Mouse (Mus musculus): ENCODE measurements at regions not wholly inside any gene's neighbourhood (a gene's known extent, or its start where the extent isn't known, plus 50 kb on each side); places are given as distances from the start of the nearest gene placed in this dataset.

DNA sequence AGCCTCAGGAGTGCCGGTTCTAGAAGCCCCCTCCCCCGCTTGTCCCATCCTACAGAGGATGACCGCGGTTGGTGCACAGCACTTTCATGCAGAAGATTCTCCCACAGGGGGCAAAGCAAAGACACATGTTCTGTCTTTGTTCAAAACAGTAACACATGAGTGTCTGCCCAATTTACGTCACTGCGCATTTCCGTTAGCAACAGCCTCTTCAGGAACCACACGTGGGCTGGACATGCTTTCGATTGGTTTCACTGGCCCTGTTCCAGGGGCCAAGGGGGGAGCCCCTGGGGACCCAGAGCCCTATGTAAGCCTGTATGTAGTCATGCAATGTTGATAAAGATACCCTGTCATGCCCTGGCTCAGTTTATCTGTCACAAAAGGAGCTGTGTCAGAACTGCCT lies 116.2 kb upstream of the Twist2 start:
- 34% methylated on average over 9 of the region's 9 CpGs for WGBS
- no peaks in the 10 kb centered on the region; the same call in 1 of the 2 replicates for H3K9me3 ChIP-seq
- no peaks in the 10 kb centered on the region for H3K36me3 ChIP-seq

DNA sequence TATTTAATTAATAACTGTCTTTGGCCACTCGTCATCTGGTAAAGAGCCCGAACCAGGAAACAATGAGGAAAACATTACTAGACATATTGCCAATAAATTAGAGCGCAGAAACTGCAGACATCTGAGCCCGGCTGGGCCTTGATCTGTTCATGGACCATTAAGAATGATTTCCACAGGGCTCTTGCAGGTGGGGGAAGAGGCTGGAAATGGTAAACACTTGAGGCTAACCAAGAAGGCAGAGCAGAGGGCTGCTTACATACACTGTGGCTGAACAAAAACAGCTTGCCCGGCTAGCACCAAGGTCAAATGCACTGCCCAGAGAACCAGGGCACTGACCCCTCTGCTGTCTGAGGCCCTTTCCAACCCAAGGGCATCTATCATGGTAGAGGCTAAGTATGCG lies 115.5 kb upstream of the Twist2 start:
- Histone ChIP-seq H3K36me3 (no peaks in the 10 kb centered on the region), H3K4me1 (peaks cover 28% of the 10 kb centered on the region), H3K4me3 (no peak overlapping the region), H3K9me3 (no peaks in the 10 kb centered on the region; the same call in 1 of the 2 replicates), H3K4me2 (no peak overlapping the region), H3K27me3 (no peaks in the 10 kb centered on the region), H3K9ac (no peak overlapping the region), H3K27ac (peak overlapping the region; percentile 34; the same call in 1 of the 2 replicates)
- ATAC-seq (ENCODE audit: insufficient number of reproducible peaks, insufficient read depth, low FRiP score, low TSS enrichment, low read depth) = no peak
- 41% methylated on average over 6 of the region's 6 CpGs for WGBS

More for the DNA sequence above, 116.2 kb upstream of the Twist2 start:
- no peak for ATAC-seq (ENCODE audit: insufficient number of reproducible peaks, insufficient read depth, low FRiP score, low TSS enrichment, low read depth)
- peak overlapping the region; percentile 78 for H3K27ac ChIP-seq
- H3K27me3 ChIP-seq = no peaks in the 10 kb centered on the region
- no peak overlapping the region for H3K4me3 ChIP-seq
- H3K9ac ChIP-seq = no peak overlapping the region
- no peak overlapping the region for H3K4me2 ChIP-seq
- peaks cover 28% of the 10 kb centered on the region for H3K4me1 ChIP-seq

DNA sequence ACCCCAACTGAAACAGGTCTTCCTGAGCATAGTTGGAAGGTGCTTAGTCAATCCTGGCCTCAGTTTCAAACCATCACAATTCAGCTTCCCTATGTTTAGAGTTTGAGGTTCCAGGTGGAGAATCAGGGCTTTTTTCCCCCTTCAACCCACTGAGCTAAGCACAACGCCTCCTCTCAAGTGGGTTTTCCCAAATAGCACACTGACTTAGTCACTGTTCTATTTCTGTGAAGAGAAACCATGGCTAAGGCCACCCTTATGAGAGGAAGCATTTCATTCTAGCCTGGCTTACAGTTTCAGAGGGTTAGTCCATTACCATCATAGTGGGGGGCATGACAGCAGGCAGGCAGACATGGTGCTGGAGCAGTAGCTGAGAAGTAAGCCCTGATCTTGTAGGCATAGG lies 109.7 kb upstream of the Twist2 start:
- Histone ChIP-seq H3K9me3 (no peaks in the 10 kb centered on the region; the same call in 1 of the 2 replicates), H3K4me3 (no peak overlapping the region), H3K9ac (no peak overlapping the region), H3K36me3 (no peaks in the 10 kb centered on the region), H3K27ac (no peak overlapping the region), H3K4me1 (peaks cover 6% of the 10 kb centered on the region), H3K4me2 (no peak overlapping the region), H3K27me3 (no peaks in the 10 kb centered on the region)
- ATAC-seq (ENCODE audit: insufficient number of reproducible peaks, insufficient read depth, low FRiP score, low TSS enrichment, low read depth) = no peak
- 83% methylated on average over 1 of the region's 1 CpGs for WGBS

DNA sequence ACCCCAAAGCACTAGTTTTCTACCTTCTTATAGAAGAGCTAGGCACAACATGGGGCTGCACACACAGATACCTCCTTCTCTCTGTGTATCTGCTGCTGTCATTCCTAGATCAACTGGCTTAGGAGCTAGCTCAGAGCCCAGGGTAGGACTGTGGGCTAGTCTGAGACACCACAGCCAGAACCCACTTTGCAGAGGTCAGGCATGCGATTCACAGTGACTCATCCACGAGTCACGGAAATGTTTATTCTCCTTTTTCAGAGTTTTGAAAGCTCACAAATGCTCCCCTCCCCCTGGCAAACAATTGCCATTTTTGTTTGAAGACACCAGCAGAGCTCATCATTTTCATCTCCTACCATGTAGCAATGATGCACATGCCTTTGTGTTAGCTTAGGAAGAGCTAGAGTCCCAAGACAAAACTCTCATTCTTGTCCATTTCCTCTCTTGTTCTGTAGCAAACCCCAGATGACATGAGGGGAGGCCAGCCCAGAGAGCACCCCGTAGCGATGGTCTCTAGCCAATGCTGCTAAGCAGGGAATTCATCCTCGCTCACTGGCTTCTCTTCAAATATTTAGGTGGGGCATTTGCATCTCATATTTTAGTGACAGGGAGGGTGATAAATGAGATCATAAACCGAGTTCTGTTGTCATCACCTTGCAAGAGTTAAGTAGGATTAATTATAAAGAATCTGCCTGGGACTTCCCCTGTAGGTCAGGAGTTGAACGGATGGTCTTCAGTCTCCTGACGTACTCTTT lies 108.4 kb upstream of the Twist2 start:
- no peak overlapping the region for H3K9ac ChIP-seq
- no peak overlapping the region for H3K4me3 ChIP-seq
- no peaks in the 10 kb centered on the region for H3K9me3 ChIP-seq
- no peak for ATAC-seq (ENCODE audit: insufficient number of reproducible peaks, insufficient read depth, low FRiP score, low TSS enrichment, low read depth)
- H3K4me2 ChIP-seq = no peak overlapping the region
- H3K27me3 ChIP-seq = no peaks in the 10 kb centered on the region
- 77% methylated on average over 9 of the region's 9 CpGs for WGBS
- no peak overlapping the region for H3K27ac ChIP-seq
- H3K36me3 ChIP-seq = no peaks in the 10 kb centered on the region
- peaks cover 6% of the 10 kb centered on the region for H3K4me1 ChIP-seq

DNA sequence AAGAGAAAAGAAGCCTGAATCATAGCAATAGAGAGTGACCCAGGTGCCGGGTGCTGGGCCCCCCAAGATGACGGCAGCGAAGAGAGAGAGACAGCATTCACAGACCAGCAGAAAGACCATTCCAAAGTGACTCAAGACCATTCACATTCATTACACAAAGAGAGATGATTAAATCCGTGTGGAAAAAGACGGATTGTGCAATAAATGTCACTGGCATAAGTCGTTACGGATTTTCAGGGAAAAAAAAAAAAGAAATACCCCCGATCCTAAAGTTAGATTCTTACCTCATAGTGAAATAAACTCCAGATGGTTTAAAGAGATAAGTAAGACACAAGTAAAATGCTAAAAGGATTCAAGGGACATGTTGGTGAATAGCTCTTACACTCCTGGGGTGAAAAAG lies 104.2 kb upstream of the Twist2 start:
- Histone ChIP-seq H3K9ac (no peak overlapping the region), H3K27me3 (no peaks in the 10 kb centered on the region), H3K27ac (no peak overlapping the region), H3K4me1 (no peaks in the 10 kb centered on the region), H3K9me3 (no peaks in the 10 kb centered on the region), H3K36me3 (no peaks in the 10 kb centered on the region), H3K4me3 (no peak overlapping the region), H3K4me2 (no peak overlapping the region)
- 62% methylated on average over 8 of the region's 8 CpGs for WGBS
- ATAC-seq (ENCODE audit: insufficient number of reproducible peaks, insufficient read depth, low FRiP score, low TSS enrichment, low read depth) = no peak

DNA sequence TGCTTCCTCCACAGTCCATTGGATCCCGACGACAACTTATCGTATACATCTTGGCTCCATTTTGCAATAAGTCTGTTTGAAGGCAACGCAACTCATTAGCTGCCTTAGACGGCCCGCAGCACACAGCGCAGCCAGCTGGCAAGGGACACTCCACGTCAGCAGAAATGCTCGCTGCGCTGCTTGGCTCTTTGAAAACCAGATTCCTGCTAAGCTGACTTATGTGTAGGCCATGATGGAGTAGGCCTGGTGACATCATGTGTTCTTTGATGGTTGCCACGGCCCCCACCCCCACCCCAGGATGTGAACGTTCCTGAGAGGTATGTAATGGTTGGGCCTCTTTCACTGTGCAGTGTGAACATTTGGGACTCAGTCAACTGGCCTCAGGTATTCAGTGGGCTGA lies 99.8 kb upstream of the Twist2 start:
- no peak overlapping the region for H3K4me2 ChIP-seq
- no peaks in the 10 kb centered on the region for H3K4me1 ChIP-seq
- no peaks in the 10 kb centered on the region for H3K27me3 ChIP-seq
- H3K4me3 ChIP-seq = no peak overlapping the region
- WGBS = 79% methylated on average over 12 of the region's 12 CpGs
- ATAC-seq (ENCODE audit: insufficient number of reproducible peaks, insufficient read depth, low FRiP score, low TSS enrichment, low read depth) = no peak
- H3K36me3 ChIP-seq = no peaks in the 10 kb centered on the region
- H3K27ac ChIP-seq = no peak overlapping the region
- no peaks in the 10 kb centered on the region for H3K9me3 ChIP-seq
- no peak overlapping the region for H3K9ac ChIP-seq

DNA sequence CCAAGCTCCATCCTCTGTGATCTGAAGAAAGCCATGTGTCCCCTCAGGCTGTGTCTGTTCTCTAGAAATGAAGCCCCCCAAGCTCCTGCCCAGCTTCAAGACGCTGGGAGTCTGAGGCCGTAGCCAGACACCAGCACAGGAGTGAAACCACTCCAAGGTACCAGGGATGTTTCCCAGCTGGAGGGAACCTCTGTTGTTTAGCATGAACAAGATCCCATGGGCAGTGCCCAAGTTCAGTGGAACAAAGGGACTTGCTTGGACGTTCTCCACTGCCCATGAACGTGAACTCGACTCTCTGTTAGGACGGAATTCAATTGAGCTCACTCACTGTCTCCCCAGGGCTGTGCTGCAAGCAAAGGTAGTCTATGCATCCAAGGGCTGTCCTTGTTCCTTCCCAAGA lies 99.2 kb upstream of the Twist2 start:
- no peak overlapping the region for H3K4me3 ChIP-seq
- H3K9ac ChIP-seq = no peak overlapping the region
- H3K4me1 ChIP-seq = no peaks in the 10 kb centered on the region
- no peak overlapping the region for H3K4me2 ChIP-seq
- no peaks in the 10 kb centered on the region for H3K27me3 ChIP-seq
- no peak for ATAC-seq (ENCODE audit: insufficient number of reproducible peaks, insufficient read depth, low FRiP score, low TSS enrichment, low read depth)
- no peaks in the 10 kb centered on the region for H3K9me3 ChIP-seq
- no peaks in the 10 kb centered on the region for H3K36me3 ChIP-seq
- H3K27ac ChIP-seq = no peak overlapping the region
- WGBS = 81% methylated on average over 6 of the region's 6 CpGs

DNA sequence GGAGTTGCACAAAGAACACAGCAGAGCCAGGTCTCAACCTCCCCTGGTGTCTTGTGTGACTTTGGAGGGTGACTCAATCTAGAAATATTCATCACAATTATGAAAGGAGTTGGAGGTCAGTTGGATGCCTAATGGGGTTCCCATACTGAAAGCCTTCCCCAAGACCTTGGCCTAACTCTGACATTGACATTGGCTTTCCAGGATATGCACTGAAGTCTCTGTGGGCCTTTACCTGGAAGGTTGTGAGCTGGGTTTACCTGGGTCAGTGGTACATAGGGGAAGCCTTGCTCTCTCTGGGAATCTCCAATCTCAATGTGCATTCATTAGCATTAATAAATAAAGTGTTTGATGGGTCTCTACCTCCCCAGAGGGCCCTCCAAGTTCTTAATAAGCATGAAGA lies 98.5 kb upstream of the Twist2 start:
- ATAC-seq (ENCODE audit: insufficient number of reproducible peaks, insufficient read depth, low FRiP score, low TSS enrichment, low read depth) = no peak
- no peak overlapping the region for H3K4me3 ChIP-seq
- H3K36me3 ChIP-seq = no peaks in the 10 kb centered on the region
- H3K9me3 ChIP-seq = no peaks in the 10 kb centered on the region
- H3K27ac ChIP-seq = no peak overlapping the region
- no peak overlapping the region for H3K9ac ChIP-seq
- peaks cover 6% of the 10 kb centered on the region; the same call in 1 of the 2 replicates for H3K4me1 ChIP-seq
- H3K4me2 ChIP-seq = no peak overlapping the region
- H3K27me3 ChIP-seq = no peaks in the 10 kb centered on the region

DNA sequence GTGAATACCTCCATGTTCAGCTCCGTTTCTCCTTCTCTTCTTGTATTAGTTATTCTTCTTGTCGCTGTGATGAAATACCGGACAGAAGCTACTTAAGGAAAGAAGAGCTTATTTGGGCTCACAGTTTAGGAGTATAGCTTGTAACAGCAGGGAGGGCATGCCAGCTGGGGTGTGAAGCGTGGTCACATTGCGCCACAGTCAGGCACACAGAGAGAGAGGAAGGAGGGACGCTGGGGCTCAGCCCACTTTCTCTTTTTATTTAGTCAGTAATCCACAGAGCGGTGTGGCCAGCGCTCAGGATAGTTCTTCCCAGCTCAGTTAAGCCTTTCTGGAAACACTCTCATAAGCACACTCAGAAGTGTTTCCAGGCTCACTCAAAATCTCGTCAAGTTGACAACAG lies 95.8 kb upstream of the Twist2 start:
- Histone ChIP-seq H3K36me3 (no peaks in the 10 kb centered on the region), H3K27me3 (no peaks in the 10 kb centered on the region), H3K4me3 (no peak overlapping the region), H3K27ac (no peak overlapping the region), H3K9me3 (no peaks in the 10 kb centered on the region), H3K4me1 (peaks cover 20% of the 10 kb centered on the region), H3K4me2 (no peak overlapping the region), H3K9ac (no peak overlapping the region)
- ATAC-seq (ENCODE audit: insufficient number of reproducible peaks, insufficient read depth, low FRiP score, low TSS enrichment, low read depth) = no peak
- WGBS = 82% methylated on average over 9 of the region's 9 CpGs

DNA sequence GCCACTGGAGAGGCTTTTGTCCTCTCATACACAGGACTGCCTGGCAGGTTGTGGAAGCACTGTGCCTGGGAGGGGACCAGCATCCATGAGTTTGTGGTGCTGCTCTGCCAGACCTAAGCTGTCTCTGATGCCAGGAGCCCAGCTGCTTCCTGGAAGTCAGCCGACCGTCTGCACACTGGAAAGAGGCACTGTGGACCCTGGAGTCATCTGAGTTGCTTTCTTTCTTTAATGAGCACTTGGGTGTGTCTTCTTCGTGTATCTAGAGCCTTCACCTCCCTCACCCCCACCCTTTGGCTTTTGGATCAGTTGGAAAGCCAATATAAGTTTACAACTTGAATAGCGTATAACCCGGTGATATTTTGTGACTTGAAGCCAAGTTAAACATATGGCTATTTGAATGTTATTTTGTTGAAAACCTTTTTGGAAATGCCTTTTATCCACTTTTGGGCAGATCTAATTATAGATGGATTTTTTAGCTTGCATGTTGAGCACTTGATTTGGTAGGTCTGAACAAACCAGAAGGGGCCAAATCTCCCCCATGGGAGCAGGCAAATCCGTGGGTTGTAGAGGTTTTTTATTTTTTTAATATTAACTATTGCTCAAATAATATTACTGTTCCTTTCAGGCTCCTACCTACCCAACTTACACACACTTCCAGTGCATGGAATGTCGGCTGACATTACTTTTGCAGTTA lies 92.6 kb upstream of the Twist2 start:
- H3K4me2 ChIP-seq = no peak overlapping the region
- ATAC-seq (ENCODE audit: insufficient number of reproducible peaks, insufficient read depth, low FRiP score, low TSS enrichment, low read depth) = no peak
- H3K27ac ChIP-seq = no peak overlapping the region
- no peaks in the 10 kb centered on the region for H3K27me3 ChIP-seq
- no peaks in the 10 kb centered on the region for H3K9me3 ChIP-seq
- 46% methylated on average over 7 of the region's 7 CpGs for WGBS
- peaks cover 20% of the 10 kb centered on the region for H3K4me1 ChIP-seq
- H3K36me3 ChIP-seq = no peaks in the 10 kb centered on the region
- no peak overlapping the region for H3K4me3 ChIP-seq
- no peak overlapping the region for H3K9ac ChIP-seq

DNA sequence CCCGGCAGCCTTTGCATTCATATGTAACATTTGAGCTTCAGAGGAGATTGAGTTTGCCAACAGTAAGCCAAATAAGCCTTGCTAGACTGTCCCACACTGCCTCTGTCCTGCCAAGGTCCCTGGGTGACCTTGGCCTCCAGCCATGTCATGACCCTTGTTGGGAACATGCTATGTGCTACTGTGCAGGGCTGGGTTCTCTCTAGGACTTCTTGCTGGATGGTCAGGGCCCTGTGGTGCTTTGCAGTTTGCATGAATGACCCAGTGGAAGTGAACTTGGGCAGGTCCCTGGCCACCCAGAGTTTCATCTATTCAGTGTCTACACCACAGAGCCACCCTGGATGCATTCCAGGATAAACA lies 92.0 kb upstream of the Twist2 start:
- Histone ChIP-seq H3K4me2 (no peak overlapping the region), H3K27ac (no peak overlapping the region), H3K9me3 (no peaks in the 10 kb centered on the region), H3K4me3 (no peak overlapping the region), H3K27me3 (no peaks in the 10 kb centered on the region), H3K9ac (no peak overlapping the region), H3K4me1 (peaks cover 24% of the 10 kb centered on the region), H3K36me3 (no peaks in the 10 kb centered on the region)
- 63% methylated on average over 1 of the region's 1 CpGs for WGBS
- ATAC-seq (ENCODE audit: insufficient number of reproducible peaks, insufficient read depth, low FRiP score, low TSS enrichment, low read depth) = no peak

DNA sequence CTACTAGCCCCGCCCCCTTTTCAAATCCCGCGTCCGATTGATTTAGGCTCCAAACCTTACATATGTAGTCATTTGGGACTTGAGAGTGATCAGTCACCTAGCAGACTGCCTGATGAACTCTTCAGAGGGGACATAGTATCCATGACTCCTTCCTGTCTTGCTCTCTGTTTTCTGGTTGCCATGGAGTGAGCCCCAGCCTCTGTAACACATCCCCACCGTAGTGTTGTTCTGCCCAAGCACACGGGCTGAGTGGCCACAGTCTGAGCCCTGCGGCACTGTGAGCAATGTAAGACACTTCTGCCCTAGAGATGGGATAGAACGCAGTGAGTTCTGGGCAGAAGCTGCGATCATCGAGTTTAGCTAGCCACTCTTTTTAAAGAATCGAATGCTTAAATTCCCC lies 88.1 kb upstream of the Twist2 start:
- Histone ChIP-seq H3K4me1 (peaks cover 25% of the 10 kb centered on the region), H3K27me3 (no peaks in the 10 kb centered on the region), H3K4me3 (no peak overlapping the region), H3K9ac (no peak overlapping the region), H3K36me3 (no peaks in the 10 kb centered on the region), H3K4me2 (no peak overlapping the region), H3K9me3 (no peaks in the 10 kb centered on the region), H3K27ac (peak overlapping the region; percentile 48; the same call in 1 of the 2 replicates)
- ATAC-seq (ENCODE audit: insufficient number of reproducible peaks, insufficient read depth, low FRiP score, low TSS enrichment, low read depth) = no peak
- WGBS = 72% methylated on average over 11 of the region's 11 CpGs
